Comparison of ENCODE assay signal across 24 mouse cellular contexts in genomic region chr6:13832770-13833169, GRCm38 (mm10). TPM values are rescaled to one million over a fixed set of nuclear protein-coding genes. Genes with fewer than 3 reads are reported as not detected.
A peak's percentile ranks its signal among the peaks of the same experiment; 100 is the strongest.
DNase-seq lines count a peak whose midpoint lies in the region; ATAC-seq and TF ChIP-seq lines count a peak whose summit lies in the region.
"Had no signal": no experiment of that assay in that cellular context is flagged by ENCODE, and none has a peak within 500 bp of the region (broad histone marks: within the 10 kb centered on the region; RNA-seq: fewer than 3 reads in every experiment).

No protein-coding gene starts in this region.

- 12% methylated on average over 2 of the region's 2 CpGs for WGBS in cerebellum, adult 2 months
- WGBS in hindbrain, embryonic 14.5 days: 54% methylated on average over 2 of the region's 2 CpGs
- WGBS in hindbrain, embryonic 10.5 days: 69% methylated on average over 2 of the region's 2 CpGs
- WGBS in neural tube, embryonic 13.5 days: 46% methylated on average over 2 of the region's 2 CpGs

- H3K9ac ChIP-seq in hindbrain, embryonic 14.5 days: no peak overlapping the region
- no peak overlapping the region for H3K9ac ChIP-seq in neural tube, embryonic 13.5 days
- H3K9ac ChIP-seq: embryonic facial prominence, embryonic 12.5 days; heart, embryonic 13.5 days; limb, embryonic 13.5 days; liver, embryonic 13.5 days; lung, embryonic 14.5 days; midbrain, embryonic 12.5 days had no signal

- no peaks in the 10 kb centered on the region for H3K9me3 ChIP-seq in hindbrain, embryonic 14.5 days (ENCODE audit: control insufficient read depth, low read length)
- H3K9me3 ChIP-seq in hindbrain, embryonic 10.5 days: no peaks in the 10 kb centered on the region
- H3K9me3 ChIP-seq in neural tube, embryonic 13.5 days: no peaks in the 10 kb centered on the region
- H3K9me3 ChIP-seq: embryonic facial prominence, embryonic 12.5 days; heart, embryonic 13.5 days; limb, embryonic 13.5 days; liver, embryonic 13.5 days; midbrain, embryonic 12.5 days had no signal

- intact Hi-C loops in gastrocnemius, postnatal 36 days (cut with DNase I): no loop called here

- peak overlapping the region; percentile 22 for H3K4me3 ChIP-seq in cerebellum, adult 2 months (replicated peaks; ENCODE audit: insufficient read depth, low read depth, low read length)
- no peak overlapping the region for H3K4me3 ChIP-seq in hindbrain, embryonic 14.5 days (replicated peaks; ENCODE audit: low read length)
- no peak overlapping the region for H3K4me3 ChIP-seq in hindbrain, embryonic 10.5 days
- H3K4me3 ChIP-seq in neural tube, embryonic 13.5 days: no peak overlapping the region
- H3K4me3 ChIP-seq: embryonic facial prominence, embryonic 12.5 days; erythroblast, embryonic 14.5 days; heart, embryonic 13.5 days; limb, embryonic 13.5 days; liver, embryonic 13.5 days; midbrain, embryonic 12.5 days had no signal

- H3K4me2 ChIP-seq in hindbrain, embryonic 14.5 days (replicated peaks): peak overlapping the region; percentile 40
- peak overlapping the region; percentile 45 for H3K4me2 ChIP-seq in neural tube, embryonic 13.5 days
- H3K4me2 ChIP-seq: embryonic facial prominence, embryonic 12.5 days; heart, embryonic 13.5 days; limb, embryonic 13.5 days; liver, embryonic 13.5 days; lung, embryonic 14.5 days had no signal

- no peak for TF ChIP-seq POLR2A in cerebellum, adult 2 months (IDR thresholded peaks at IDR 0.05; ENCODE audit: borderline replicate concordance, insufficient read depth, low read length)

- no peak overlapping the region for H3K27ac ChIP-seq in cerebellum, adult 2 months (ENCODE audit: insufficient read depth, low read length)
- H3K27ac ChIP-seq in hindbrain, embryonic 14.5 days: no peak overlapping the region
- H3K27ac ChIP-seq in hindbrain, embryonic 10.5 days: no peak overlapping the region
- no peak overlapping the region for H3K27ac ChIP-seq in neural tube, embryonic 13.5 days (replicated peaks)
- H3K27ac ChIP-seq: embryonic facial prominence, embryonic 12.5 days; heart, embryonic 13.5 days; limb, embryonic 13.5 days; liver, embryonic 13.5 days; macrophage; midbrain, embryonic 12.5 days had no signal

- H3K4me1 ChIP-seq in cerebellum, adult 2 months (ENCODE audit: control insufficient read depth, insufficient read depth, low read length): peaks cover 8% of the 10 kb centered on the region; the same call in 1 of the 2 replicates
- peaks cover 22% of the 10 kb centered on the region for H3K4me1 ChIP-seq in hindbrain, embryonic 14.5 days (replicated peaks; ENCODE audit: control insufficient read depth, insufficient read depth, low read length)
- peaks cover 14% of the 10 kb centered on the region for H3K4me1 ChIP-seq in hindbrain, embryonic 10.5 days (replicated peaks)
- H3K4me1 ChIP-seq in neural tube, embryonic 13.5 days (replicated peaks): peaks cover 52% of the 10 kb centered on the region
- H3K4me1 ChIP-seq: limb, embryonic 13.5 days; liver, embryonic 13.5 days had no signal

- no peaks in the 10 kb centered on the region for H3K27me3 ChIP-seq in cerebellum, adult 2 months (ENCODE audit: control insufficient read depth, insufficient read depth, low read length)
- no peaks in the 10 kb centered on the region for H3K27me3 ChIP-seq in hindbrain, embryonic 14.5 days (ENCODE audit: control insufficient read depth, insufficient read depth, low read length)
- H3K27me3 ChIP-seq in hindbrain, embryonic 10.5 days (ENCODE audit: insufficient read depth, poor library complexity, severe bottlenecking): peaks cover 15% of the 10 kb centered on the region
- H3K27me3 ChIP-seq in neural tube, embryonic 13.5 days: no peaks in the 10 kb centered on the region
- H3K27me3 ChIP-seq: embryonic facial prominence, embryonic 12.5 days; heart, embryonic 13.5 days; midbrain, embryonic 12.5 days had no signal

- no peak for TF ChIP-seq CTCF in cerebellum, adult 2 months (IDR thresholded peaks at IDR 0.05; ENCODE audit: borderline replicate concordance, insufficient read depth, low read depth, low read length)

- no peak for ATAC-seq in cerebellum, adult (ENCODE audit: insufficient number of reproducible peaks, low FRiP score, low TSS enrichment)
- ATAC-seq in hindbrain, embryonic 14.5 days (ENCODE audit: low FRiP score): no peak
- ATAC-seq in neural tube, embryonic 13.5 days (ENCODE audit: low read depth): peak; percentile 44; the same call in 1 of the 2 replicates
- ATAC-seq: CD4-positive, CD25-positive, alpha-beta regulatory T cell, adult 4 months; Patski had no signal

- H3K36me3 ChIP-seq in hindbrain, embryonic 14.5 days (replicated peaks; ENCODE audit: control insufficient read depth, insufficient read depth): peaks cover 22% of the 10 kb centered on the region; the same call in 1 of the 2 replicates
- H3K36me3 ChIP-seq in hindbrain, embryonic 10.5 days: no peaks in the 10 kb centered on the region
- no peaks in the 10 kb centered on the region for H3K36me3 ChIP-seq in neural tube, embryonic 13.5 days
- H3K36me3 ChIP-seq: embryonic facial prominence, embryonic 12.5 days; heart, embryonic 13.5 days; limb, embryonic 13.5 days; liver, embryonic 13.5 days; midbrain, embryonic 12.5 days had no signal

- peak in 1 of 2 experiments; percentile 50 for DNase-seq in cerebellum, adult 2 months
- DNase-seq in hindbrain, embryonic 14.5 days (ENCODE audit: low spot score): no peak
- no peak for DNase-seq in hindbrain, embryonic 10.5 days (ENCODE audit: low spot score)
- DNase-seq in neural tube, embryonic 10.5 days (ENCODE audit: extremely low spot score, low spot score): no peak
- DNase-seq in kidney, adult 9 months: no peak
- DNase-seq in gastrocnemius, postnatal 36 days: no peak
- DNase-seq: adrenal gland, postnatal 14 days; cerebellum, adult 9-11 months; gastrocnemius, postnatal 10 days; heart, adult 18-20 months; kidney, postnatal 36 days; liver, embryonic 13.5 days; lung, embryonic 14.5 days; thymus, postnatal 14 days had no signal

RNA-seq across cellular contexts. Expression of gene Gpr85, which starts 7.0 kb away (rescaled TPM):
- 30.4 and 30.5 TPM in 2 replicates for polyA plus RNA-seq in cerebellum, adult 2 months (2012; rRNA removed)
- 113 and 126 TPM in 2 replicates for polyA plus RNA-seq in hindbrain, embryonic 14.5 days (2014; fragmentation: Nextera tagmentation; extraction: Ambion mirVana)
- polyA plus RNA-seq in hindbrain, embryonic 10.5 days (2016; fragmentation: Nextera tagmentation; extraction: Ambion mirVana): 9.4 and 14.2 TPM in 2 replicates
- polyA plus RNA-seq in neural tube, embryonic 13.5 days (2015; fragmentation: Nextera tagmentation; extraction: Ambion mirVana): 78.5 and 82.4 TPM in 2 replicates
- total RNA-seq in gastrocnemius, postnatal 36 days (2021): not detected
- polyA plus RNA-seq: erythroblast, embryonic 14.5 days had no signal

RNA-seq across cellular contexts. Expression of gene 2610001J05Rik, which starts 38.5 kb away (rescaled TPM):
- polyA plus RNA-seq in cerebellum, adult 2 months (2012; rRNA removed): 87.2 and 103 TPM in 2 replicates
- 59.8 and 65.4 TPM in 2 replicates for polyA plus RNA-seq in hindbrain, embryonic 14.5 days (2014; fragmentation: Nextera tagmentation; extraction: Ambion mirVana)
- 99.8 and 101 TPM in 2 replicates for polyA plus RNA-seq in hindbrain, embryonic 10.5 days (2016; fragmentation: Nextera tagmentation; extraction: Ambion mirVana)
- polyA plus RNA-seq in neural tube, embryonic 13.5 days (2015; fragmentation: Nextera tagmentation; extraction: Ambion mirVana): 89.4 and 93.9 TPM in 2 replicates
- total RNA-seq in gastrocnemius, postnatal 36 days (2021): 10 to 100 TPM; 23.3 to 29.1 TPM
